Mouse (Mus musculus) large intestine, adult 2 months (tissue): ENCODE measurements around the gene Tctn1. TPM values are rescaled to one million over a fixed set of nuclear protein-coding genes. Genes with fewer than 3 reads are reported as not detected.

ENCODE experiments used
- DNase-seq: peaks from one replicate; pipeline ENCODE4 v3.0.0-alpha.2; 2012; ENCODE audit warnings: low read depth, low spot score
- WGBS: fragments of 180-500 bp; shearing (Covaris S2); methylation state at CpG from one replicate; pipeline ENCODE4 v1.1.7; 2018; 5-methylcytosine and 5-hydroxymethylcytosine counted together
- polyA plus RNA-seq: library from polyadenylated mRNA; depleted of rRNA; stranded (reverse); fragments of >200 nt; gene quantifications from 2 replicates; pipeline ENCODE4 v1.2.3, GENCODE M21; 2012; rRNA removed

Gene Tctn1
- polyA plus RNA-seq, 1 experiment = 7.6 TPM

GRCm38 (mm10) chr5:122192347-122192746 lies 71.9 kb downstream of the Tctn1 start:
- no peak for DNase-seq
- WGBS = 39% methylated on average over 4 of the region's 4 CpGs

GRCm38 (mm10) chr5:122191269-122192063 lies 72.8 kb downstream of the Tctn1 start:
- WGBS = 54% methylated on average over 12 of the region's 12 CpGs
- DNase-seq = no peak

- no peak for DNase-seq
- 78% methylated on average over 7 of the region's 7 CpGs for WGBS
These were observed 73.8 kb downstream of the Tctn1 start for GRCm38 (mm10) chr5:122190465-122190864.

- no peak for DNase-seq
- WGBS = 50% methylated on average over 3 of the region's 3 CpGs
These were observed 75.1 kb downstream of the Tctn1 start for GRCm38 (mm10) chr5:122189115-122189514.

Other genes starting within 250 kb of the Tctn1 start
- gene Cux2, start 214.4 kb downstream of the Tctn1 start, polyA plus RNA-seq = 1.1 and 1.6 TPM in 2 replicates
- 0.52 TPM in 1 of 2 replicates, not detected in the other for gene Myl2, start 163.5 kb downstream of the Tctn1 start, polyA plus RNA-seq
- gene Ccdc63, start 123.6 kb downstream of the Tctn1 start, polyA plus RNA-seq = not detected in 2 replicates
- 90.7 and 102 TPM in 2 replicates for gene Ppp1cc, start 106.2 kb downstream of the Tctn1 start, polyA plus RNA-seq
- gene Hvcn1, start 57.7 kb downstream of the Tctn1 start, polyA plus RNA-seq = 21.2 and 24.1 TPM in 2 replicates
- gene Pptc7, start 19.9 kb upstream of the Tctn1 start, polyA plus RNA-seq = 21.8 and 31.7 TPM in 2 replicates
- gene Rad9b, start 89.8 kb upstream of the Tctn1 start, polyA plus RNA-seq = 0.95 and 1.7 TPM in 2 replicates
- 69.2 and 79.4 TPM in 2 replicates for gene Vps29, start 89.9 kb upstream of the Tctn1 start, polyA plus RNA-seq
- gene Gpn3, start 107.4 kb upstream of the Tctn1 start, polyA plus RNA-seq = 17.8 and 28.1 TPM in 2 replicates
- 5.7 and 6.5 TPM in 2 replicates for gene Fam216a, start 107.9 kb upstream of the Tctn1 start, polyA plus RNA-seq
- gene Arpc3, start 127.4 kb upstream of the Tctn1 start, polyA plus RNA-seq = 289 and 295 TPM in 2 replicates
- 20.6 and 21.6 TPM in 2 replicates for gene Anapc7, start 157.2 kb upstream of the Tctn1 start, polyA plus RNA-seq
- gene Atp2a2, start 237.8 kb upstream of the Tctn1 start, polyA plus RNA-seq = 78.0 and 98.8 TPM in 2 replicates